Mouse (Mus musculus) myocyte (in vitro differentiated cells): Measurements from ENCODE around the gene Foxo3.
A peak's percentile ranks its signal among the peaks of the same experiment; 100 is the strongest.

ENCODE experiments used
- CEBPB ChIP-seq: IDR thresholded peaks from 2 replicates; pipeline ENCODE4 v1.6.1; 2011; ENCODE audit warnings: mild to moderate bottlenecking, moderate library complexity; ENCODE audit not compliant: poor library complexity, insufficient read depth, severe bottlenecking
- MAX ChIP-seq: IDR thresholded peaks from one replicate; pipeline ENCODE4 v1.6.1; 2011; ENCODE audit warnings: low read depth, mild to moderate bottlenecking, control low read depth
- POLR2A ChIP-seq: IDR thresholded peaks from one replicate; pipeline ENCODE4 v1.6.1; 2011; ENCODE audit warnings: low read depth, mild to moderate bottlenecking, control low read depth, moderate library complexity; ENCODE audit not compliant: insufficient read length
- POLR2AphosphoS2 ChIP-seq: IDR thresholded peaks from one replicate; pipeline ENCODE4 v1.6.1; 2011; ENCODE audit warnings: low read depth, control low read depth; ENCODE audit not compliant: insufficient read length
- TCF12 ChIP-seq: IDR thresholded peaks from one replicate; pipeline ENCODE4 v1.6.1; 2011; ENCODE audit warnings: mild to moderate bottlenecking, control low read depth; ENCODE audit not compliant: poor library complexity, insufficient read depth, severe bottlenecking
- USF1 ChIP-seq: IDR thresholded peaks from one replicate; pipeline ENCODE4 v1.6.1; 2011; ENCODE audit warnings: low read depth, mild to moderate bottlenecking, control low read depth, moderate library complexity

DNA sequence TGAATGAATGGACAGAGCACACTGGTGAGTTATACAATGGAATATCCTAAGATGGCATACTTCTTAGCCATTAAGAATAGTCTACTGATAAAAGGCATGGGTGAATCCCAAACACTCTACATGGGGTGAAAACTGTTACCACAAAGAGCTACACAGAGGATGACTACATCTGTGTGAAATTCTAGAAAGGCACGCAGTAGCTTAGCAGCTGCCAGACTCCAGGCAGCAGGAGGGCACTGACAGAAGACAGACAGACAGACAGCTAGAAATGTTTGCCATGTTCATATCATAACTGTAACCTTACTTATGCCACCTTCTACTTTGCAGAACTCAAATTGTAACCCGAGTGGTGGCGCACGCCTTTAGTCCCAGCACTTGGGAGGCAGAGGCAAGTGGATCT is 39.0 kb downstream of the Foxo3 start:
- TF ChIP-seq TCF12, result no peak
- TF ChIP-seq POLR2A, result no peak
- TF ChIP-seq POLR2AphosphoS2, result no peak
- TF ChIP-seq CEBPB, result 0 out of 2 replicates have a peak, but pooled peaks have one; percentile 10
- no peak for TF ChIP-seq MAX
- TF ChIP-seq USF1, result no peak
